Mouse (Mus musculus): Measurements from ENCODE around the gene Ms4a4a.

DNA sequence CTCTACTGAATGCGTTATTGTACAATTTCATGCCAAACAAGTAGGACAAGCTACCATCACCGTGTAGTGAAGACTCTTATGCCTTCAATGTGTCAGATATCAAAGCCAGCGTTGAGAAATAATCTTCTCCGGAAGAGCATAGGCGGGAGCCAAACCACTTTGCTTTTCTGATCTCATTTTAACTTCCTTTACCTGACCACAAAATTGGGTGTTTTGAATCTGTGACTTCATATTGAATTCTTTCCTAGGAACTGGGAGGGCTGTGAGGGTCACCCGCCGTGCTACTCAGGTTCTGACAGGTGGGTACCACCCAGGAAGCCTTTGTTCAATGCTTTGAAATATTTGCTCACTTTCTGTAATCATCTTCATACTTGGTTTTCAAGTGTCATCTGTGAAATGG is 19.6 kb upstream of the Ms4a4a start:
- no peak for TF ChIP-seq CTCF (IDR thresholded peaks at IDR 0.05; ENCODE audit: borderline replicate concordance, insufficient read depth, low read depth, low read length)
- no peak for TF ChIP-seq POLR2A (IDR thresholded peaks at IDR 0.05; ENCODE audit: borderline replicate concordance, insufficient read depth, low read length)
